Mouse (Mus musculus): ENCODE measurements around the gene Bfar.
"Not testable (repeated sequence)": the region's sequence is repeated elsewhere in the genome, so short reads cannot be mapped to it uniquely, and the experiment has no call there.

Bfar gene

DNA sequence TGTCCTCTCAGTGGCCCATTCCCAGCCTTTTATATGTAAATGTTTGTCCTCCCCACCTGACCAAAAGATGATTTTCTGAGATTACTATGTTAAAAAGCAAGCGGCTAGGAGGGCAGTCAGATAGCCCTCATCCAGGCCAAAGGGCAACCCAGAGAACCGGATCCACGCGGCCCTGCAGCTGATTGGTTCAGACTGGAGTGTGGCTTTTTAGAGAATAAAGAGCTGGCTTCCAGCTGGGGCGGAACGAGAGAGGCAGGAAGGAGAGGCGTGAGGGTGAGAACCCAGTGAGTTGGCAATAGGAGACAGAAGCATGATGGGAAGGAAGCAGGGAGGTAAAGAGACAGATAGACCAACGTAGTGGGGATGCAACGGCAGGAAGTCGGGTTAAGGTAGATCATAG is 51.3 kb downstream of the Bfar start:
- CTCF ChIA-PET: no interaction called here

DNA sequence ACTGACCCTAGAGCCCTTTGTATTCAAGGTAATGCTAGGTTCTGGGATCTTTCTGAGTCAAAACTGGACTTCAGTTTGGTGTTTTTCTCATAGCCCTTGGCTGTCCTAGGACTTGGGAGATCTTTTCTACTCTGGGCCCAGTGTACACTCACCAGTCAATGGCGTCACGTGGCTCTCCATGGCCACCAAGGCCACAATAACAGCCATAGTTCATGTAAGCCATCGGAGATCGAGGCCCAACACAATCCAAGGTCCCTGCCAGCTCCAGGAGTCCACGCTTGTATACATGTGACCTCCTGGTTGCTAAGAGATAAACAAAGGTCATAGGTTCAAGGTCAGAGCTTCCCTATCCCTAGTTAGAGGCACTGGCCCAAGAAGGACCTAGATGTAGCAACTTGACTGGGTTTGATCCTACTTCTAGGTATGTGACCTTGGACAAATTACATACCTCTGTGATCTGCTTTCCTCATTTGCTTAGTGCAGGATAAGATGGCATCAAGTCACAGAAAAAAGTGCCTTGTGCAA is 56.2 kb downstream of the Bfar start:
- CTCF ChIA-PET: no interaction called here

DNA sequence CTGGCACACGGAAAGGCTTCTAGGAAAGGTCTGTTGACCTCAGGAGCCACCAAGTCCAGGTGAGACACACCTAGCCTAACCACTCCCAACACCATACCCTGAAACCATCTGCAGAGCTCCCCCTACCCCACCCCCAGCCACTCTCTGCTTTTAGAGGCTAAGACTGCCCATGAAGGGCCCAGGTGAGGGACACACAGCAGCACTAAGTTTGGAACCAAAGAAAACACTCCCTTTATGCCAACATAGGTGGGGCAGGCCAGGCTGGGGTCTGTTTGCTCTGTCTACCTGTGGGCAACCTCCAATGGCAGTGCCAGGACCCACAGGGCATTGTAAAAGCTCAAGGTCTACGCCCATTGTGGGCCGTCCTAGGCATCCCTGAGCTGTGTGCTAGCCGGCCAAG is 57.8 kb downstream of the Bfar start:
- CTCF ChIA-PET: no interaction called here

DNA sequence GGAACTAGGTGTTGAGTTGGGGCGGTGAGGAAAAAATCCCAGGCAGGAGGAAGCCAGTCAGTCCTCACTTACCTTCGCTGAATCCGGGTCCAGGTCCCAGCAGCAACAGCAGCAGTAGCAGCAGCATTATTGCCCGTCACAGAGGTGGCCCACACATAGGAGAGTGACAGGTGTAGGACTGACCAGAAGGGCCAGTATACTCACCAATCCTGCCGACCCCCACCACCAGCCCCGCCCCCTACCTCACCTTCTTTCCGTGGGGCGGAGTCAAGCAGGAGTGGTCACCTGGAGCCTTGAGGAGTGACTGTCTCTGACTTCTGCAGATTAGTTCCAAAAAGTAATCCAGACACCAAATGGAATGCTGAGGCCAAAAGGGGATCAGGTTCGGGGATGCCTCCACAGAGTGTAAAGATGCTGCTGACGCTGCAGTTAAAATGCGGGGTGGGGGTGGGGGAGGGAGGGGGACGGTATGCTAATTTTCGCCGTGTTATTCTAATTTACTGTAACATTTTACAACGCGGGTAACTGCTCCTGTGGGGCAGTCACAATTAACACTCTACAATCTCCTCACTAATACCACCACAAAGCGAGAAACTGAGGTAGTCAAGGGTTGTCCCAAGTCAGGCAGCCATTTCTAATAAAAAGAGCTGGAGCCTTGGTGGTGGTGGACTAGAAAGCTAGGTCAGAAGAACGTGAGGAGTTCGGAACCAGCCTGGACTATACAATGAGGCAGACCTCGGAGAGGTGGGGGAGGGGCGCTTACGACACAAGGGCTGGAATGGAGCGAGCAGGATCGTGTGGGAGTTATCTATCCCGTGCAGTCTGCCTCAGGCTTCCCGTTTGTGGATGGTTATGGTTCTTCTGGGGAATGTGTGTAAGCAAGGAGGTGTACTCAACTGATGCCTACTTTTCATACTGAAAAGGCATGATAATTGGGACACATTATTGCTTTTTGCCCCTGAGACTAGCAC is 58.9 kb downstream of the Bfar start, which contains the start of gene Pla2g10:
Pla2g10 (minus strand) TSS at position 699 of the 971 bp plus-strand sequence.
- CTCF ChIA-PET: no interaction called here

DNA sequence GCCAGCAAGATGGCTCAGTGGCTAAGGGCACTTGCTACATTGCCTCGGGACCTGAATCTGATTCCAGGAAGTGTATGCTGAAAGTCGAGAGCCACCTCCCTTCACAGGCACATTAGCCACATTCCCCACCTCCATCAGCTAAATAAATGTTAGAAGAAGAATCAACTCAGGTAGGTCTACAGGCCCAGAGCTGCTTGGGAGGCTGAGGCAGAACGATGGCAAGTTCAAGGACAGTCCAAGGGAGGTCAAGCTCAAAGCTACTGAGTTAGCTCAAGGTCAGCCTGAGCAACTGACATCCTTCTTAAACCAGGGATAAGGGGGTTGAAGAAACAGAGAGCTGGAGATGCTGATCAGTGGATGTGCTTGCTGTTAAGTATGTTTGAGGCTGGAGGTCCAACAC is 61.1 kb downstream of the Bfar start:
- CTCF ChIA-PET: interaction anchor here (0.6 kb wide), 1 partner anchor 70 kb away, joined by 3 read pairs; no protein-coding TSS in a partner anchor

DNA sequence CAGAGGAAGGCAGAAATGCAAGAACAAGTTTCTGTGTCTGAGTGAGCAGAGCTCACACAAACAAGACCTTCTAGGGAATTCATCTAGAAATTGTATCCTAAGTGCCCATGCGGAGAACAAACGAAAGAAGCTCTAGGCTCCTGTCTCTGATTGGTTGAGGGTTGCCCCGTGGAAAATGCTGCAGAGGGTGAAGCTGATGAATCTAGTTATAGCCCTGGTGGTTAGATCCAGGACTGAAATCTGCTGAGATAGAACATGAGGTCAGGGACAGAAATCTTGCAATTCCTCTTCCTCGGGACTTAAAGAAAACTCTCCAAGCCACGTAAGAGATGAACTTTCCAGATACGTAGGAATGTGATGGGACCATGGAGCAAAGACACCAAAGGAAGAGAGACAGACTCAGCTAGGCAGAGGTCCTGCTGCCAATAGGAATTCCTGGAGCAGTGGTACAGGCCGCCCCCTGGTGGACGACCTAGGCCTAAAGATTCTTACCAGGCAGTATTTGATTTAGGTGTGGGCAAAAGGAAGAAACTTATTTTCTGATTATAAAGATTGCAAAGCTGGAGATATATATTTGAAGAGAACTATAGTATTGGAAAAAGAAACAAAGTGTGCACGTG is 62.0 kb downstream of the Bfar start:
- CTCF ChIA-PET: interaction anchor here (0.7 kb wide), 1 partner anchor 21 kb away, joined by 7 read pairs; no protein-coding TSS in a partner anchor

DNA sequence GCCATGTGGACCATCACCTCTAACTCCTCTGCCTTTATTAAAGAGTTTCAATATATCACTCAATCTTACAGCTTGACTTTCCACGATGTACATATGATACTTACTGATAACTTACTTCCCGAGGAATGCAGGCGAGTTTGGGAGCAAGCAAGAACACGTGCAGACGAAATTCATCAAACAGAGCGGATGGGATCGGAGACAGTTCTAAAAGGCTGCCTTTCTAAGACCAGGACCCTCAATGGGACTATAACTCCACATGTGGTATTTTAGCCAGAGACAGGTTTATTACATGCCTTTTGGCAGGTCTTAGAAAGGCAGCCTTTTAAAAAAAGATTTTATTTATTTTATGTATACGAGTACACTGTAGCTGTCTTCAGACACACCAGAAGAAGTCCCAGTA is 64.3 kb downstream of the Bfar start:
- CTCF ChIA-PET: interaction anchor here (0.7 kb wide), 1 partner anchor 604 kb away, joined by 3 read pairs; no protein-coding TSS in a partner anchor

DNA sequence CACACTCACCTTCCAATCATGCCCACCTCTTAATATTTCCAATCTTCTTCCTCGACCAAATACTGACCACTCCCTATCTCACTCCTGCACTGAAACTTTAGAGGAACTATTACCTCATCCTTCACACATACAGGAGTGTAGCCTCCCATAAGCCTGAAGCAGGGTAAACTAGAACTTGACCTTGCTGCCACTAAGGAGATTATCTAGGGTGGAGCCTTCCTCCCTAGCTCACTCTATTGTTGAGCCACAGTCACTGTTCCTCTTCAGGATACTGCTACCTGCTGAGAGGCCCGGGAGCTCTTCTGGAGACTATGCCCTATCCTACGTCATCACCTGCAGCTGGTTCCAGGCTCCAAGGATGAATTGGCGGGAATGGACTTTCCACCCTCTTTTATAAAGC is 67.4 kb downstream of the Bfar start:
- CTCF ChIA-PET: interaction anchor here (0.7 kb wide), 1 partner anchor 1459 kb away, joined by 15 read pairs; no protein-coding TSS in a partner anchor

DNA sequence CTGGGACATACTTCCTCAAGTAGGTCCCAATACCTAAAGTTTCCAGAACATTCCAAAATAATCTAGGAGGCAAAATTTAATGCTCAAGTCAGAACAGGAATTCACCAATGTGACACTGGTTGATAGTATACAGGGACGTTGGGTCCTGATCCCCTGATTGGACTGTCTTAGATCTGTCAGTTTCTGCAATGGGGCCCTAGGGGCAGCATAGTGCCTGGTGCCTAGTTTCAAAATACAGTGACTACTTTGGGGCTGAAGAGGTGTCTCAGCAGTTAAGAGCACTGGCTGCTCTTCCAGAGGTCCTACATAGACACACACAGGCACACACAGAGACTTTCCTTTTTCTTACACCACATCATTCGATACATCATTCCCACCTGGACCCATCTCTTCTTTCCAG is 69.2 kb downstream of the Bfar start:
- CTCF ChIA-PET: interaction anchor here (0.6 kb wide), 1 partner anchor 14 kb away, joined by 12 read pairs; no protein-coding TSS in a partner anchor

DNA sequence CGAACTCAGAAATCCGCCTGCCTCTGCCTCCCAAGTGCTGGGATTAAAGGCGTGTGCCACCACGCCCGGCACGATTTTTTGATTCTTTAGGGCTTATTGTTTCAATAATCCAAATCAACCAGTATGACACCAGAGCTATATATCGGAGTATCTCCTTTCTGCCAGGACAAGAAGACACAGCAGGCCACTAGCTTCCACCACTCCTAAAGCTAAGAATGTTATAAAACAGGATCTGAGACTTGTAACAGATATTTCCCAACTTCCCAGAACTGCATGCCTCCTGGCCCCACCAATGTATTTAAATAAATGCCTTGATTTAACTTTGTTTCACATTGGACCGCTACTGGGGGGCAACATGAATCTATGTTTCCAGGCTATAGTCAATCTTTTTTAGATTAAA is 76.0 kb downstream of the Bfar start:
- CTCF ChIA-PET: no interaction called here

DNA sequence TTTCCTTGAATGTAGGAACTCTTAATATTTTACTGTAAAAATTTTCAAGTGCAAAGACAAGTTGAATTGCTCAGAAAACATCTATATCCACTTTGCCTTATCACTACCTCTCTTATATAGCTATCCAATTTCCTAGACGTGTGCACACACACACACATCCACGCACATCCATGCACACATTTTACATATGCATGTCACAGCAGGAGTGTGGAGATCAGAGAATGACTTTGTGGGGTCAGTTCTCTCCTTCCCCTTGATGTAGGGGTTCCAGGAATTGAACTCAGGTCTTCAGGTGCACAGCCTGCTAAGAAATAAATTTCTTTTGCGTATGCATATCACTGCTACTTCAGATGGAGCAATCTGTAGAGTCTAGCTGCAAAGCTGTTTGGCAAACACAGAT is 76.5 kb downstream of the Bfar start:
- CTCF ChIA-PET: no interaction called here

DNA sequence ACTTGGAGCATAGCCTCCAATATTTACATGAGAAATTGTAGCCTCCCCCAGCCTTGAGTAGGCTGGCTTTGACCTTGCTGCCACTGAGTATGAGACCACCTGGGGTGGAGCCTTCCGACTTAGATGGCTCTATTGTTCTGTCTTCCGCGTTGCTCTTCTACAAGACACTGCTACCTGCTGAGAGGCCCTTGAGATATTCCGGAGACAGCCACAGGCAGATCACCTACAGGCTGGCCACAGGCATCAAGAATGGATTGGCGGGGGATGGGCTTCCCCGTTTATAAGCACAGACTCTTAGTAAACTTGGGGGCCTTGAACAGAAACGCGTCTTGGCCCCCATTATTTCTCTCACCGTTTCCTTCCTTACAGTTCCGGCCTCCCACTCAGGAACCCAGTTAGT is 77.2 kb downstream of the Bfar start:
- CTCF ChIA-PET: not testable (repeated sequence)

DNA sequence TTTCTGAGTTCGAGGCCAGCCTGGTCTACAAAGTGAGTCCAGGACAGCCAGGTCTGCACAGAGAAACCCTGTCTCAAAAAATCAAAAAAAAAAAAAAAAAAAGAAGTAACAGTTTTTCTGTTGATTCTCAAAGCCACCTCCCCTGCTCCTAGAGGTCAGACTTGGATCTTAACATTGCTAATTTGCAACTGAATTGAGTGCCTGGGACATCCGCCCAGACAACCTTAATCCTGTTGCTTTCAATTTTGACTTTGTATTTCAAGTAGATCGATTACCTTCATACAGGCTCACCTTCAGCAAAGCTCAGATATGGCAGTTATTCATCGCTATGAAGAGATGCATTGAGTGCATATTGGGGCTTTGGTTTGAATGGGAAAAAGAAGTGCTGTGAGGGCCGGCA is 77.6 kb downstream of the Bfar start:
- CTCF ChIA-PET: no interaction called here

DNA sequence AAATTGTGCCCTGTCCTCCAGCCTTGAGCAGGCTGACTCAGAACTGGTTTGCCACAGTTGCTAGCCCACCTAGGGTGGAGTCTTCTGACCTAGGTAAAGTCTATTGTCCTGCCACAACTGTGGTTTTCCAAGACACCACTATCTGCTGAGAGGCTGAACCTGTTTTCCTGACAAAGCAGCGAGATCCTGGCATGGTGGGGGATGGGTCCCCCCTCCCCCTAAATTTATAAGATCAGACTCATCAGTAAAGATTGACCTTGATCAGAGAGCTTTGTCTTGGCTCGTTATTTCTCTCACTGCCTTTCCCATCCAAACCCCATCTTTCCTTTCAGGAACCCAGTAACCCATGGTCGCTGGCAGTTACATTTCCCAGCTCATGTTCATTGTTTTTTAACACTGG is 78.3 kb downstream of the Bfar start:
- CTCF ChIA-PET: no interaction called here

DNA sequence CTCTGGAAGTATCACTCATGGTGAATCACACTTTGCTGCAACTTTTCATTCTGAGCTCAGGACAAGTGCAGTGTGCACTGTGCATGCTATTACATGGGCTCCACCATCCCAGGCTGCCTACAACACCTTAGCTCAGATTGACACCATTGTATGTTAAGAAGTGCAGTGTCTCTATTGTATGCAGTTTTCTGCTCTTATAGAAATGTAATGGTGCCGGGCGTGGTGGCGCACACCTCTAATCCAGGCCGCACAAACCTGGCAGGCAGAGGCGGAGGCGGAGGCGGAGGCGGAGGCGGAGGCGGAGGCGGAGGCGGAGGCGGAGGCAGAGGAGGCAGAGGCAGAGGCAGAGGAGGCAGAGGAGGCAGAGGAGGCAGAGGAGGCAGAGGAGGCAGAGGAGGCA is 79.0 kb downstream of the Bfar start:
- CTCF ChIA-PET: no interaction called here

All from spleen, embryonic (tissue).